Mouse (Mus musculus) induced T-regulatory cell, adult 2 months (primary cell): ENCODE results near the gene Myh14.
"Not testable (repeated sequence)": the region's sequence is repeated elsewhere in the genome, so short reads cannot be mapped to it uniquely, and the experiment has no call there.

Experiments used
- DNase-seq: peaks from one replicate; pipeline ENCODE4 v3.0.0-alpha.2; 2012; ENCODE audit warnings: low read depth

The Myh14 gene

GRCm38 (mm10) chr7:44670803-44671202 is at the start of gene Myh14:
Gene Myh14 (minus strand): TSS chr7:44670843.
- peak; percentile 26 for DNase-seq

GRCm38 (mm10) chr7:44709881-44710280 is 39.2 kb upstream of the Myh14 start:
- no peak for DNase-seq

GRCm38 (mm10) chr7:44708574-44708973 is 37.9 kb upstream of the Myh14 start, which contains the start of gene Izumo2:
Gene Izumo2 (plus strand): TSS chr7:44708742.
- no peak for DNase-seq

- DNase-seq, result not testable (repeated sequence)
Measured at GRCm38 (mm10) chr7:44708093-44708492, 37.5 kb upstream of the Myh14 start.

GRCm38 (mm10) chr7:44707169-44707675 is 36.6 kb upstream of the Myh14 start:
- no peak for DNase-seq

GRCm38 (mm10) chr7:44706322-44706721 is 35.7 kb upstream of the Myh14 start:
- DNase-seq, result no peak

GRCm38 (mm10) chr7:44705086-44705485 is 34.4 kb upstream of the Myh14 start:
- DNase-seq, result no peak

GRCm38 (mm10) chr7:44704363-44704762 is 33.7 kb upstream of the Myh14 start:
- DNase-seq, result peak; percentile 51

GRCm38 (mm10) chr7:44702985-44703384 is 32.3 kb upstream of the Myh14 start:
- DNase-seq, result no peak

- DNase-seq, result no peak
Measured at GRCm38 (mm10) chr7:44701921-44702320, 31.3 kb upstream of the Myh14 start.

- DNase-seq, result no peak
Measured at GRCm38 (mm10) chr7:44697980-44698379, 27.3 kb upstream of the Myh14 start.

GRCm38 (mm10) chr7:44697191-44697710 is 26.6 kb upstream of the Myh14 start:
- no peak for DNase-seq

GRCm38 (mm10) chr7:44695223-44695622 is 24.6 kb upstream of the Myh14 start:
- no peak for DNase-seq

GRCm38 (mm10) chr7:44693427-44694175 is 23.0 kb upstream of the Myh14 start:
- DNase-seq, result no peak

GRCm38 (mm10) chr7:44689331-44689730 is 18.7 kb upstream of the Myh14 start:
- DNase-seq, result no peak

- no peak for DNase-seq
Measured at GRCm38 (mm10) chr7:44688890-44689289, 18.2 kb upstream of the Myh14 start.

GRCm38 (mm10) chr7:44685531-44686402 is 15.1 kb upstream of the Myh14 start:
- no peak for DNase-seq

GRCm38 (mm10) chr7:44683656-44684055 is 13.0 kb upstream of the Myh14 start:
- DNase-seq, result no peak

GRCm38 (mm10) chr7:44676611-44677010 is 6.0 kb upstream of the Myh14 start:
- DNase-seq, result no peak

GRCm38 (mm10) chr7:44676126-44676525 is 5.5 kb upstream of the Myh14 start:
- no peak for DNase-seq

GRCm38 (mm10) chr7:44675171-44675570 is 4.5 kb upstream of the Myh14 start:
- DNase-seq, result no peak

GRCm38 (mm10) chr7:44674511-44674910 is 3.9 kb upstream of the Myh14 start:
- no peak for DNase-seq

- peak; percentile 18 for DNase-seq
Measured at GRCm38 (mm10) chr7:44672193-44672592, 1.6 kb upstream of the Myh14 start.
